Mouse (Mus musculus) midbrain, embryonic 16.5 days (tissue): ENCODE results near the gene Depdc1b. TPM values are rescaled to one million over a fixed set of nuclear protein-coding genes. Genes with fewer than 3 reads are reported as not detected.

Experiments
- ATAC-seq: fragments of 200-750 bp; cut with Nextera tagmentation; 2 replicates; pipeline ENCODE4 v1.8.0; 2017; ENCODE audit warnings: moderate TSS enrichment
- H3K27ac ChIP-seq: fragments of 300-500 bp; sonication (generic); 2 replicates; pipeline ENCODE4 v1.5.1; 2014; ENCODE audit warnings: mild to moderate bottlenecking, low read length, mixed read lengths
- H3K27me3 ChIP-seq: fragments of 300-500 bp; sonication (generic); 2 replicates; pipeline ENCODE4 v1.6.1; 2014; ENCODE audit warnings: low read depth, low read length, mixed read lengths; ENCODE audit not compliant: control insufficient read depth, insufficient read depth
- H3K36me3 ChIP-seq: fragments of 300-500 bp; sonication (generic); 2 replicates; pipeline ENCODE4 v1.6.1; 2014; ENCODE audit warnings: mild to moderate bottlenecking, low read length, moderate library complexity, mixed read lengths; ENCODE audit not compliant: control insufficient read depth, insufficient read depth
- H3K4me1 ChIP-seq: fragments of 300-500 bp; sonication (generic); 2 replicates; pipeline ENCODE4 v1.6.1; 2014; ENCODE audit warnings: mild to moderate bottlenecking, low read length, mixed read lengths; ENCODE audit not compliant: control insufficient read depth, insufficient read depth
- H3K4me2 ChIP-seq: fragments of 300-500 bp; sonication (generic); 2 replicates; pipeline ENCODE4 v1.6.1; 2014; ENCODE audit warnings: mild to moderate bottlenecking, low read length, mixed read lengths
- H3K4me3 ChIP-seq: fragments of 300-500 bp; sonication (generic); 2 replicates; pipeline ENCODE4 v1.5.1; 2014; ENCODE audit warnings: low read depth, mild to moderate bottlenecking, low read length, moderate library complexity, mixed read lengths
- H3K9ac ChIP-seq: fragments of 300-500 bp; sonication (generic); 2 replicates; pipeline ENCODE4 v1.6.1; 2014; ENCODE audit warnings: low read depth, low read length, mixed read lengths
- H3K9me3 ChIP-seq: fragments of 300-500 bp; sonication (generic); replicated peaks from 2 replicates; pipeline ENCODE4 v1.6.1; 2014; ENCODE audit warnings: mild to moderate bottlenecking, low read length, mixed read lengths; ENCODE audit not compliant: control insufficient read depth, poor library complexity, severe bottlenecking
- WGBS: fragments of 180-500 bp; shearing (Covaris S2); extraction: QIAGEN DNeasy Blood & Tissue Kit; methylation state at CpG from one replicate; pipeline ENCODE4 v1.1.7; 2014; 5-methylcytosine and 5-hydroxymethylcytosine counted together
- polyA plus RNA-seq: library from polyadenylated mRNA; unstranded; fragments of >200 nt; fragmentation: Nextera tagmentation; extraction: Ambion mirVana; gene quantifications from 2 replicates; pipeline ENCODE4 v1.2.1, GENCODE M21; 2015

The Depdc1b gene
- polyA plus RNA-seq, 1 experiment from 2014 or later, result 1.8 TPM

DNA sequence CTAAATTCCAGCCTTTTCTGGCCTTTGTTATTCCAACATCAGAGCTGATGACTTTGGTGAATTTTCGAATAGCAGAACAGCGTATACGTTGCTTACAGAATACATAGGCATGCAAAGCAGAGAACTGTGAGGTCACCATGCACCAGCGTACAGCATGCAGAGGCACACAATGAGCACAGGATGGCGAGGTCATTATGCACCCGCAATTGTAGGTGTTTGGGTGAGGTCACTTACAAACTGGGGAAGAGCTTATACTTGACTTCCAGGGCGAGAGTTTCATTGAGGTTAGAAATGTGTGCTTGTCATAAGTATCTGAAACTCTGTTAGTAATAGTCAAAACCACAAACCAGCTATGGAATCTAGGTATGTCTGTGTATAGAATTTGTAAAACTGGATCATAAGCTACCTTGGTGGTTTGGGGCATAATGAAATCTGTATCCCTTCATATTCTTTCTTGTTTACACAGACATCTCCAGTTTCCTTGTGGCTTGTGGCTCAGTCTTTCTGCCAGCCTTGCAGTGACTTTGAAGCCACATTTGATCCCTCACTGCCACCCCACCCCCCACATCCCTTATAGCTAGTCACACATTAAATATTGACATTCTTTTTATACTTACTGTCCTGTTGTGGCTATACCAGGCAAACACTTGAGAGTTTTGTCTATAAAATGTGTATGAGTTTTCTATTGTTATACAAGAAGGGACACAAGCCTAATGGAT is 13.0 kb upstream of the Depdc1b start:
- Histone ChIP-seq H3K4me3 (no peak overlapping the region), H3K4me2 (no peak overlapping the region), H3K4me1 (no peaks in the 10 kb centered on the region), H3K27me3 (no peaks in the 10 kb centered on the region), H3K27ac (no peak overlapping the region), H3K9me3 (no peaks in the 10 kb centered on the region), H3K9ac (no peak overlapping the region), H3K36me3 (no peaks in the 10 kb centered on the region)
- WGBS, result 79% methylated on average over 7 of the region's 7 CpGs
- ATAC-seq, result no peak

DNA sequence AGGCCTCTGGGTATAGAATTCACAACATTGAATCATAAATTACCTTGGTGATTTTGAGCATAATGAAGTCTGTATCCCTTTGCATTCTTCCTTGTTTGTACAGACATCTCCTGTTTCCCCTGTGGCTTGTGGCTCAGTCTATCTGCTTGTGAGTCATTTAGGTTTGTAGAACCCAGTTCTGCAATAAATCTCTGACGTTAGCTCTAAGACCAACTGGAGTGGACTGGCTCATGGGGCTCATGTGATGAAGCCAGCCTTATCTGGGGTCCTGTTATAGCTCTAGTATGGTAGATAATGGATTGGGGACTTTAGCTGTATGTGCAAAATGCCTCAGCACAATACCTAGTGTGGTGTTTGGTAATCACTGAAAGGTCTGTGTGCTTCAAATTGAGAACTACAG is 12.3 kb upstream of the Depdc1b start:
- Histone ChIP-seq H3K4me3 (no peak overlapping the region), H3K9me3 (no peaks in the 10 kb centered on the region), H3K9ac (no peak overlapping the region), H3K27ac (no peak overlapping the region), H3K27me3 (no peaks in the 10 kb centered on the region), H3K4me2 (no peak overlapping the region), H3K36me3 (no peaks in the 10 kb centered on the region), H3K4me1 (no peaks in the 10 kb centered on the region)
- 88% methylated on average over 1 of the region's 1 CpGs for WGBS
- no peak for ATAC-seq

DNA sequence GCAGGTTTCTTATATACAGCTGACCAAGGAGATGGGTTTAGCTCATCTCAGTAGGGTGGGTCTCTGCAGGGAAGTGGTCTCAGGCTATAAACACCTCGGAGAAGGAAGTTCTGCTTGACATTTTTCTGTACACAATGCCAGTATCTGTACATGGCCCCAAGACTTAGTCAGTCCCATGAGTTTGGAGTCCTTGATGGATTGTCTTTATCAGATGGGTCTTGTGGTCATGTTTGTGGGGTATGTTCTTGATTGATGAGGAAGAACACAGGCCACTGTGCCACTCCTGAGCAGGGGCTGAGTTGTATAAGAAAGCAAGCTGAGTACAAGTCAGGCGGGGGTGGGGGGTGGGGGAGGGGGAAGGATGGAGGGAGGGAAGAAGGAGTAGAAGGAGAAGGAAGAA is 11.5 kb upstream of the Depdc1b start:
- H3K27me3 ChIP-seq, result no peaks in the 10 kb centered on the region
- no peak overlapping the region for H3K9ac ChIP-seq
- H3K9me3 ChIP-seq, result no peaks in the 10 kb centered on the region
- no peaks in the 10 kb centered on the region for H3K4me1 ChIP-seq
- H3K4me2 ChIP-seq, result no peak overlapping the region
- WGBS, result 44% methylated on average over 2 of the region's 2 CpGs
- ATAC-seq, result no peak
- H3K36me3 ChIP-seq, result no peaks in the 10 kb centered on the region
- no peak overlapping the region for H3K27ac ChIP-seq
- no peak overlapping the region for H3K4me3 ChIP-seq

DNA sequence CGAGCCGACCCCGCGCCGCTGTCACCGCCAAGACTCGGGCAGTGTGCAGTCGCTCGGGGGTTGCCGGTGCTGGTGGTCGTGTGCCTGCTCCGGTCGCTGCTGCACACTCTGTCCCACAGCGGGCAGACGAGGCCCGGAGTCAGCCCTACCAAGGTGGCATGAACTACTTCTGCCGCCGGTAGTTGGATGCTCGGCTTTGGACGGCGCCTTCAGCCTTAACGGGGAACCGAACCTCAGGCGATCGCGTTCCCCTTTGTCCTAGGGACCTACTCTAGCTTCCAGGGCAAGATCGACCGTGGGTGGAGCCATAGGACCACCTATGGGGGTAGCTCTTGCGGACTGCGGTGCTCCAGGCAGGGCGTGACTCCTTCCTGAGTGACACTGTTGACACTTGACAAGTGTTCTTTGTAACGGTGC is 363 bp downstream of the Depdc1b start:
- no peaks in the 10 kb centered on the region for H3K9me3 ChIP-seq
- H3K9ac ChIP-seq, result peak overlapping the region; percentile 81
- peak overlapping the region; percentile 69 for H3K4me3 ChIP-seq
- H3K36me3 ChIP-seq, result no peaks in the 10 kb centered on the region
- no peaks in the 10 kb centered on the region for H3K27me3 ChIP-seq
- under 1% methylated on average over 32 of the region's 32 CpGs for WGBS
- H3K27ac ChIP-seq, result no peak overlapping the region
- peaks cover 10% of the 10 kb centered on the region for H3K4me1 ChIP-seq
- ATAC-seq, result peak; percentile 46
- peak overlapping the region; percentile 82 for H3K4me2 ChIP-seq

DNA sequence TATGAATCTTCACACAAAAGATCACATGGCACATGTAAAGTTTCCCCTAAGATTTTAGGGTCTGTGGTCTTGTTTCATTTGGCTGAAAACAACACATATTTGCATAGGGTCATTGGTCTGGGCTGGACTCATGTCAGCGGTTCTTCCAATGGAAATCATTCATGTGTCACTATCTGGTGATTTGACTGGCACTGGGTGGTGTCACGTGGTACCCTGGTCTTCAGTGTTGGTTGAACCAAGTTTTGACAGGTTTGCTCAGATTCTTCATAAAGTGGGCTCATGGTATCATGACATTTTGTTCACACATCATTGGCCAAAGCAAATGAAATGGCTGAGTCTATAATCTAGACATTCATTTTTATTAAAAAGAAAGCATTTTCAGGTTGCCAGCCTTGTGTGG is 1.3 kb downstream of the Depdc1b start:
- H3K4me3 ChIP-seq, result no peak overlapping the region

DNA sequence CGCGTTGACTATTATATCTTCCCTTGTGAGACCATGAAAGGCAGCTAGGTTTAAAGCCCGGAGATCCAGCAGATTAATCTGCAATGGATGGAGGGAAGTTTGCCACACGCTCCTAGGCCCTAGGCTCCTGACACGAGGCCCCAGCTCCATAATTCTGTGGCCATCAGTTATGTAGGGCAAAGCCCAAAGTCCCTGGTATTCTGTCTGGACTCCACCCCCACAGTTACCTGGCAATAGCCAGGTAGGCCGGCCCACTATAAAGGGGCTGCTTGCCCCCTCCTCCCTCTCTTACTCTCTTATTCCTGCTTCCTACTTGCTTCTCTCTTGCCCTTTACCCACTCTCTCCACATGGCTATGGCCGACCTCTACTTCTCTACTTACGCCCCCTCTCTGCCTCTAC is 2.9 kb downstream of the Depdc1b start:
- WGBS, result 92% methylated on average over 8 of the region's 8 CpGs
- no peak for ATAC-seq
- no peak overlapping the region for H3K4me3 ChIP-seq
- no peaks in the 10 kb centered on the region for H3K9me3 ChIP-seq
- no peak overlapping the region for H3K27ac ChIP-seq
- no peaks in the 10 kb centered on the region for H3K27me3 ChIP-seq
- H3K9ac ChIP-seq, result no peak overlapping the region
- no peaks in the 10 kb centered on the region for H3K36me3 ChIP-seq
- H3K4me2 ChIP-seq, result no peak overlapping the region
- H3K4me1 ChIP-seq, result peaks cover 10% of the 10 kb centered on the region

More for the DNA sequence above, 1.3 kb downstream of the Depdc1b start:
- Histone ChIP-seq H3K9me3 (no peaks in the 10 kb centered on the region), H3K27me3 (no peaks in the 10 kb centered on the region), H3K36me3 (no peaks in the 10 kb centered on the region), H3K27ac (no peak overlapping the region), H3K4me2 (no peak overlapping the region), H3K9ac (no peak overlapping the region), H3K4me1 (peaks cover 10% of the 10 kb centered on the region)
- ATAC-seq, result no peak
- 88% methylated on average over 2 of the region's 2 CpGs for WGBS

DNA sequence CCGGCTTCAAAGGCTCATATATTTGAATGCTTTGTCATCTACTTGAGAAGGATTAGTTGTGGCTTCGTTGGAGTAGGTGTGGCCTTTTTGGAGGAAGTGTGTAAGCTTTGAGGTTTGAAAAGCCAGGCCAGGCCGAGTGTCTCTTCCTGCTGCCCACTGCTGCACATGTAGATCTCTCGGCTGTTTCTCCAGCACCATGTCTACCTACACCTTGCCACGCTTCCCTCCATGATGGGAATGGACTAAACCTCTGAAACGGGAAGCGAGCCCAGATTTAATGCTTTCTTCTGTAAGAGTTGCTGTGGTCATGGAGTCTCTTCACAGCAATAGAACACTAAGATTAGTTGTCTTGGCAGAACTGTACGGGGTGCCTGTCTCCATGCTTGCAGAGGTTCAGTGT is 4.1 kb downstream of the Depdc1b start:
- Histone ChIP-seq H3K27ac (no peak overlapping the region), H3K4me3 (no peak overlapping the region), H3K27me3 (no peaks in the 10 kb centered on the region), H3K36me3 (no peaks in the 10 kb centered on the region), H3K9me3 (no peaks in the 10 kb centered on the region), H3K9ac (no peak overlapping the region), H3K4me1 (peaks cover 8% of the 10 kb centered on the region), H3K4me2 (no peak overlapping the region)
- 91% methylated on average over 8 of the region's 8 CpGs for WGBS
- ATAC-seq, result no peak

DNA sequence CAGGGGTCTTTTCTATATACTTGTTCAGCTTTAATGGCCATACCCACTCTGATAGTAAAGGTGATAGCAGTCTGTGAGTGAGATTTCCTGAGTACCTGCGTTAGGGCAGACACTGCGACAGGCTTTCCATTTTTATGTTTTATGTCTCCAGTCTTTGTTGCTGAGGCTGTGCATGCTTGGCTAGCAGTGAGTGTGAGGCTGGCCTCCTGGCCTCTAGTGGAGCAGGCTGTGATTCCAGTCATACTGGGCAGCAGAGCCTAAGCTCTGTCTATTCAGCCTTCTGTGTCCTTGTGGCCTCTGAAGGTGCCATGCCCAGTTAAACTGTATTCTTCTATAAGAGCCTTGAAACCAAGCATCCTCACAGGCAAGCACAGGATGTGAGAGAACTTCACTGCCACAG is 6.3 kb downstream of the Depdc1b start:
- ATAC-seq, result no peak
- no peak overlapping the region for H3K4me3 ChIP-seq
- 95% methylated on average over 2 of the region's 2 CpGs for WGBS
- H3K4me1 ChIP-seq, result no peaks in the 10 kb centered on the region
- H3K4me2 ChIP-seq, result no peak overlapping the region
- H3K9ac ChIP-seq, result no peak overlapping the region
- H3K27ac ChIP-seq, result no peak overlapping the region
- H3K9me3 ChIP-seq, result no peaks in the 10 kb centered on the region
- H3K27me3 ChIP-seq, result no peaks in the 10 kb centered on the region
- no peaks in the 10 kb centered on the region for H3K36me3 ChIP-seq

DNA sequence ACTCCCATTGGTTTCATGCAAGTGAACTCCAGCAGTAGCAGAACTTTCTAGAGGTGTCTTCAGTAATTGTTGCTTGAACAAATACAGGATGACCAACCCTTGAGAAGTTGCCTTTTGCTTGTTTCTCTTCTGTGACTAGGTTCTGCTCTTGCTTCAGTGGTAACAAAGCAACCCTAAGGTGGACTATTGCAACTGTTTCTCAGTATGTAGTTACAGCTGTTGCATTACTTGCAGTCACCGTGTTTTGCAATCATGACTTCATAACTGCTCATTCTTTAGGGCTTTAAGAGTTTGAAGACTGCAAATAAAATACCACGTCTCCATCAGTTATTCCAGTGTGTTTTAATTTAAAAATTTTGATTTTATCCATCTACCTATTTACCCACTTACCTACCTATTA is 7.2 kb downstream of the Depdc1b start:
- no peaks in the 10 kb centered on the region for H3K4me1 ChIP-seq
- no peak overlapping the region for H3K4me2 ChIP-seq
- H3K9ac ChIP-seq, result no peak overlapping the region
- no peak for ATAC-seq
- WGBS, result 96% methylated on average over 2 of the region's 2 CpGs
- no peak overlapping the region for H3K4me3 ChIP-seq
- no peaks in the 10 kb centered on the region for H3K9me3 ChIP-seq
- no peaks in the 10 kb centered on the region for H3K27me3 ChIP-seq
- H3K36me3 ChIP-seq, result no peaks in the 10 kb centered on the region
- H3K27ac ChIP-seq, result no peak overlapping the region
